Mouse (Mus musculus): ENCODE results near the gene Eml6. TPM values are rescaled to one million over a fixed set of nuclear protein-coding genes. Genes with fewer than 3 reads are reported as not detected.
A peak's percentile ranks its signal among the peaks of the same experiment; 100 is the strongest.
"Not testable (repeated sequence)": the region's sequence is repeated elsewhere in the genome, so short reads cannot be mapped to it uniquely, and the experiment has no call there.

Gene Eml6
- total RNA-seq, 4 experiments from 2014 or later: 3.8 to 11.4 (median 7.0) TPM

DNA sequence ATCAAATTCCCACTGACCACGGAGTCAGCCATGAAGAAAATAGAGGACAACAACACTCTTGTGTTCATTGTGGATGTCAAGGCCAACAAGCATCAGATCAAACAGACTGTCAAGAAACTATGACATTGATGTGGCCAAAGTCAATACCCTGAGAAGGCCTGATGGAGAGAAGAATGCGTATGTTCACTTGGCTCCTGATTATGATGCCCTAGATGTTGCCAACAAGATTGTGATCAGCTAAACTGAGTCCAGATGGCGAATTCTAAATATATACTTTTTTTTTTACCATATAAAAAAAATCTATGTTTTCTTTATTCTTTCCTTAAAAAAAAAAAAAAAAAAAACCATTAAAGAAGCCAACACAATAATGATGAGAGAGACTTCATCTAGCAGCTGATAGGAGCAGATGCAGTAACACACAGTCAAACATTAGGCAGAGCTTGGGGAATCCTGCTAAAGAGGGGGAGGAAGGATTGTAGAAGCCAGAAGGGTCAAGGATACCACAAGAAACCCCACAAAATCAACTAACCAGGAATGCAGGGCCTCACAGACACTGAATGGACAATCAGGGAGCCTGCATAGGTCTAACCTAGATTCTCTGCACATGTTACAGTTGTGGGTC, 185.1 kb downstream of the Eml6 start:
- no peak for DNase-seq

GRCm38 (mm10) chr11:29839781-29840180, 186.1 kb downstream of the Eml6 start:
- peak; percentile 33 for DNase-seq

DNA sequence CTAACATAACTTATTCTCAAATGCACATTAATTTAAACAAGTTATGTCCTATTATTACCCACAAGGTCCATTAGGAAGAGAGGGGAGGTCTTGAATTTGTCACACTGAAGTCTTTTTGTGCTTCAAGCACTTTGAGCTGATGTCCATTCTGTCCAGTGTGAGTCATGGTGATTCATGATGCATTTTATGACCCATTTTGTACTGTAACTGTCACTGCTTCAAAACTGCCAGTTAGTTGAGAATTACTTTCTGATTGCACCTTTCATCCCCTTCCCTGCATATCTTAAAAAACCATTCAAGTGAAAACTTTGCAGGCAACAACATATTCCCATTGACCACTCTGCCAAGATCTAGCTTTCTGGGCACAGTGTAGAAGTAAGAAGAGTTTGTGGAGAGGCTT, 188.8 kb downstream of the Eml6 start:
- DNase-seq: no peak

- DNase-seq: no peak
These were observed 198.1 kb downstream of the Eml6 start for GRCm38 (mm10) chr11:29827729-29828128.

GRCm38 (mm10) chr11:29826001-29826400, 199.8 kb downstream of the Eml6 start:
- DNase-seq: no peak

DNA sequence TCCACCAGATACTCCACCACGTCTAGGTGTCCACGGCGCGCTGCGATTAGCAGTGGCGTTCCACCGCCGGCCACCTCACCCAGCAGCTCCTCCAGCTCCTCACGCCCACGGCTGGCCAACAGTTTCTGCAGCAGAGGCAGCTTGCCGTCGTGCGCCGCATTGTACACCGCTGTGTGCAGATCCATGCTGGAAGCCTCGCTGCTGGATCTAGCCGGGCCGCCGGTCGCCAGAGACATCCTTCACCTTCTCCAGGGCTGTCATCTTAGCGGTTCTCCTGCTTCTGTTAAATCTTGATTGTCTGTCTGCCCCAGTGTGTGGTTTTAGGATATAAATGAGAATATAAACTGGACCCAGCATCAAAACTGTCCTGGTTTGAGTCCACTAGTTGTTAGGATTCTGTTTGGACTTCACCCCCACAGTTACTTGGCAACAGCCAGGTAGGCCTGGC, 200.5 kb downstream of the Eml6 start, which contains the start of gene 4931440F15Rik:
4931440F15Rik (minus strand) TSS at position 398 of the 448 bp plus-strand sequence.
- not testable (repeated sequence) for DNase-seq

GRCm38 (mm10) chr11:29824474-29825270, 201.2 kb downstream of the Eml6 start:
- DNase-seq: not testable (repeated sequence)

GRCm38 (mm10) chr11:29823141-29823540, 202.7 kb downstream of the Eml6 start:
- DNase-seq: no peak

DNA sequence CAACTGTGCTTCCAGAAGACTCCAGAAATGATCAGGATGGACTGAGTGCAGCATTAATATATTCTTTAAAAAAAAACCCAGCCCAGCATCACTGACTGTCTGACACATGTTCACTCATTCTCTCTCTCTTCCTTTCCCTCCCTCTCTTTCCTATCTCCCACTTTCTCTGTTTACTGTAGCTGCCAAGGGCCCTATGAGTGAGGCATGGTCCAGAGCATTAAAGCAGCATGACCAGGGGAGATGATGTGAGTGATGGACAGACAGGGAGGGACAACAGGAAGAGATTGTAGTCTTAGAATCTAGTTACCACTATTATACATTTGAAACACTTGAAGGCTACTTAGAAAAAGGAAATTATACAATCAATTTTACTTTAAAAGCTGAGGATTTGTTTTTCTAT, 210.2 kb downstream of the Eml6 start:
- no peak for DNase-seq

DNA sequence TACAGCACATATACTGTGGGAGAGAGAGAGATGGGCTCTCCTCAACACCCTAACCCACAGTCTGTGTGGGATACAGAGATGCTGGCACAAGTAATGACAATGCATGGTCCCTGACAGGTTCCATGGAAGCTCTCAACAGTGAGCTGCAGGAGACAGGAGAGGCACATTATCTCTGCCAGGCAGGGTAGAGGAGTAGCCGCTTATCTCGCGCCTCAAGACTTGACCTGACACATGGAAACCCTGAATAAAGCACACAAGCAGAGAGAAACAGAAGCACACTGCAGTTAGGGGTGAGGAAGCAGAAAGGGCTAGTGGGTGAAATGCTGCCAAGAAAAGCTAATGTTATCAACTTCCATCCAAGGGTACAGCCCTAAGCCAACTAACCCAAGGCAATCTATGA, 210.6 kb downstream of the Eml6 start:
- DNase-seq: no peak

- DNase-seq: no peak
These were observed 212.6 kb downstream of the Eml6 start for GRCm38 (mm10) chr11:29813267-29813666.

- no peak for DNase-seq
These were observed 213.4 kb downstream of the Eml6 start for GRCm38 (mm10) chr11:29812475-29812874.

- DNase-seq: no peak
These were observed 215.5 kb downstream of the Eml6 start for GRCm38 (mm10) chr11:29810324-29810723.

DNA sequence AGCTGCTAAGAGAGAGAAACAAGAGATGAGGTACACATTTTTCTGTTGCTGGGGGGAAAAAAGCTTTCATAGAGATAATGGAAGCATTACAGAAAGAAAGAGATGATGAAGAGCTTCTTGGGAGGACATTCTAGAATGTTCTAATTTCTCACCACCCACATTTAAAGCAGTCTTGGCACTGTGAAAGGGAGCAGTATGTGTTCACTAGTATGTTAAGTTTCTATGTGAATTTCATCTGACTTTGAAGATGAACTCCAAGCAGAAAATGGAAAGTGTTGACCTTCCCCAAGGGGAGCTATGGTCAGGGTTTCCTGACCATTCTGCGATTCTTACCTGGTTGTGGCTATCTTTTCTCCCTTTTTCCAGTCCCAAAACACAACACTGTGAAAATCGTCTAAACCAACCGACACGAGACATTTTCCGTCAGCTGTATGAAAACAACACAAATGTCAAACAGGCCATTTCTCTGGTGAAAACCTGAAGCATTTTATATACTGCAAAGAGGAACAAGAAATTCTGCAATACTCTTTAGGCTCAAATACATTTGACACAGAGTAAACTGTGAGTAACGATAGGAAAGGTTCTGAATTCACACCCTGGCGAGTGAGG, 216.7 kb downstream of the Eml6 start:
- DNase-seq: no peak

GRCm38 (mm10) chr11:29808173-29808980, 217.5 kb downstream of the Eml6 start:
- peak; percentile 42 for DNase-seq

DNA sequence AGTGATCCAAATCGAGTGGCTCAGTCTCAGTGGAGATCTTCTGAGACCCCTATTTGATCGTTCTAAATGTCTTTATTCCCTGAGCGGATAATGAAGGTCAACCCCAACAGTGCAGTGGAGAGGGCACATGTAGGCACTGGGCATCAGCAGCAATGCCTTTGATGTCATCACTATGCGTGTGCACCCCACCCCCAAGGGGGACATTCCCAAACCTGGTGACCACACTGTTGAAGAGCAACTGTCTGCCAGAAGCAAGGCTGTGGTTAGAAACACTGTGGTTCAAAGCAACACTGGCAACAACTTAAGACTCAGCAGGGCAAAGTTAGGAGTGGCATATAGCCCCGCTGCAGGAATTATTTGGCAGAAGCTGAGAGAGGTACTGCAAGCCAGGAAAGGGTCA, 218.5 kb downstream of the Eml6 start:
- DNase-seq: no peak

- DNase-seq: no peak
These were observed 224.1 kb downstream of the Eml6 start for GRCm38 (mm10) chr11:29801432-29802427.

DNA sequence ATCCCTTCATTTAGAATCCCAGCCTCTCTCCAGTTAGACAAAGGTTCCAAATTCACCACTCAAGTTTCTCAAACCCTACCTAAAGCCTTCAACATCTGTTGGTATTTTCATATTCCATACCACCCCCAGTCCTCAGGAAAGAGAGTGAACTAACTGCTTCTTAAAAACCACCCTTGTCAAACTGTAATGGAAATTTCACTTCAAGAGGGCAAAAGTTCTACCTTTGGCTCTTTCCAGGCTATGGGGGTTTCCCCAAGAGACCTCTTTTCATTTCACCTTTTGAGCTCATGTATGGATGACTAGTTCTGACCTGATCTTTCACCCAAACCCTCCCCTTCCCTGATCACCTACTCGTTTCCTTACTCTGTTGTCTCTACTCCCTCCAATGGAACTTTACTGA, 226.0 kb downstream of the Eml6 start:
- DNase-seq: no peak

- no peak for DNase-seq
These were observed 230.7 kb downstream of the Eml6 start for GRCm38 (mm10) chr11:29795106-29795505.

DNA sequence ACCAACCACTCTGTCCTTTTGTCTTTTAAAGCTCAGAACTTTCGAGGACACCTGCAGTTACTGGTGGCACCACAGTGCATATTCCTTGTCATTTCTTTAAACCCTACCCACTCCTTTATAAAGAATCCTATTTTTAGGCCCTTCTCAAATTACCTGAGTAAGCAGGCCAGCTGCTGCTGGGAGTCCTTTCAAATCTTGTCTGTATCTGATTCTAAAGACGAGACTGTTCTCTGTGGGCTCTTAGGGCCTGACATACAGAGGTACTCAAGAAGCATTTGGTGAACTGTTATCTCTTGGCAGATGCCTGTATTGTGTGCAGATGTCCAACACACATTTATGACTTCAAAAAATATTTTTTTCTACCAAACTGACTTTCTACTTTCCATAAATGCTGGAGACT, 231.4 kb downstream of the Eml6 start:
- no peak for DNase-seq

DNA sequence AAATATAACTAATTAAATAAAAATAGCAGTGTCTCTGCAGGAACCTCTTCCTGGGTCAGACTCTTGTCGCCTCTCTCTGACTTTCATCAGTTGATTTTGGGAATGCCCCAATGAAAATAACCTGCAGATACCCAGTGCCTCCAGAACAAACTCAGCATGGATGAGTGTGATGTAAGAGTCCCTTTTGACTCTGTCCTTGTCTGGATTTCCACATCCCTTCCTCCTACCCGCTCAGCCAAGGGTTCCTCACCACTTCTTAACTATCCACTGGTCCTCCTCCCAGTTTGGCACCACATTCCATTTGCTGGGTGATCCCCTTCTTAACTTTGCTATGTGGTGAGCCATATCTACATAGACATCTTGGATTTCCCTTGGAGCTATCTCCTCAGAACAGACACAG, 235.0 kb downstream of the Eml6 start:
- no peak for DNase-seq

All from adrenal gland, adult 8-10 months (tissue).